Mouse (Mus musculus) frontal cortex, adult 2 months (tissue): Measurements from ENCODE around the gene Cfap43. TPM values are rescaled to one million over a fixed set of nuclear protein-coding genes. Genes with fewer than 3 reads are reported as not detected.

Experiments
- DNase-seq, 2 experiments: peaks; one replicate each; pipeline ENCODE4 v3.0.0; 2022; ENCODE audit warnings: low spot score in 1 of 2; ENCODE audit errors: extremely low spot score in 1 of 2
- polyA plus RNA-seq: library from polyadenylated mRNA; depleted of rRNA; stranded (reverse); fragments of >200 nt; gene quantifications from 2 replicates; pipeline ENCODE4 v1.2.3, GENCODE M21; 2012

Gene Cfap43
- polyA plus RNA-seq, 1 experiment: 0.44 TPM

GRCm38 (mm10) chr19:47917396-47917795 is 1.7 kb downstream of the Cfap43 start:
- DNase-seq: no peak

- no peak for DNase-seq
Measured at GRCm38 (mm10) chr19:47915251-47915650, 3.8 kb downstream of the Cfap43 start.

GRCm38 (mm10) chr19:47914191-47914590 is 4.9 kb downstream of the Cfap43 start:
- DNase-seq: no peak

GRCm38 (mm10) chr19:47913344-47913743 is 5.7 kb downstream of the Cfap43 start:
- DNase-seq: no peak

- DNase-seq: no peak
Measured at GRCm38 (mm10) chr19:47910751-47911150, 8.3 kb downstream of the Cfap43 start.

GRCm38 (mm10) chr19:47910117-47910618 is 8.9 kb downstream of the Cfap43 start:
- DNase-seq: no peak

GRCm38 (mm10) chr19:47909387-47910116 is 9.5 kb downstream of the Cfap43 start:
- DNase-seq: no peak

- no peak for DNase-seq
Measured at GRCm38 (mm10) chr19:47908961-47909371, 10.1 kb downstream of the Cfap43 start.

GRCm38 (mm10) chr19:47907596-47907995 is 11.5 kb downstream of the Cfap43 start:
- no peak for DNase-seq

- DNase-seq: no peak
Measured at GRCm38 (mm10) chr19:47905603-47906002, 13.5 kb downstream of the Cfap43 start.

- no peak for DNase-seq
Measured at GRCm38 (mm10) chr19:47905081-47905480, 14.0 kb downstream of the Cfap43 start.

GRCm38 (mm10) chr19:47903679-47904078 is 15.4 kb downstream of the Cfap43 start:
- DNase-seq: no peak

GRCm38 (mm10) chr19:47902316-47903201 is 16.5 kb downstream of the Cfap43 start:
- DNase-seq: no peak

- DNase-seq: no peak
Measured at GRCm38 (mm10) chr19:47900558-47900957, 18.5 kb downstream of the Cfap43 start.

- DNase-seq: no peak
Measured at GRCm38 (mm10) chr19:47900012-47900411, 19.1 kb downstream of the Cfap43 start.

GRCm38 (mm10) chr19:47898472-47899079 is 20.5 kb downstream of the Cfap43 start:
- no peak for DNase-seq

- no peak for DNase-seq
Measured at GRCm38 (mm10) chr19:47893092-47893491, 26.0 kb downstream of the Cfap43 start.

- DNase-seq: no peak
Measured at GRCm38 (mm10) chr19:47891562-47892312, 27.4 kb downstream of the Cfap43 start.

- no peak for DNase-seq
Measured at GRCm38 (mm10) chr19:47890489-47891130, 28.5 kb downstream of the Cfap43 start.

GRCm38 (mm10) chr19:47888037-47888436 is 31.1 kb downstream of the Cfap43 start:
- no peak for DNase-seq
